Mouse (Mus musculus) cerebellum, adult 2 months (tissue): Measurements from ENCODE around the gene Tmub2.
A peak's percentile ranks its signal among the peaks of the same experiment; 100 is the strongest.

Experiments
- CTCF ChIP-seq: fragments of 200-500 bp; IDR thresholded peaks from 2 replicates; pipeline ENCODE4 v1.5.1; 2011; ENCODE audit warnings: low read depth, mild to moderate bottlenecking, control low read depth, low read length, moderate library complexity, borderline replicate concordance; ENCODE audit not compliant: insufficient read depth
- POLR2A ChIP-seq: fragments of 200-500 bp; IDR thresholded peaks from 2 replicates; pipeline ENCODE4 v1.6.1; 2011; ENCODE audit warnings: low read length, control low read depth, borderline replicate concordance; ENCODE audit not compliant: insufficient read depth

DNA sequence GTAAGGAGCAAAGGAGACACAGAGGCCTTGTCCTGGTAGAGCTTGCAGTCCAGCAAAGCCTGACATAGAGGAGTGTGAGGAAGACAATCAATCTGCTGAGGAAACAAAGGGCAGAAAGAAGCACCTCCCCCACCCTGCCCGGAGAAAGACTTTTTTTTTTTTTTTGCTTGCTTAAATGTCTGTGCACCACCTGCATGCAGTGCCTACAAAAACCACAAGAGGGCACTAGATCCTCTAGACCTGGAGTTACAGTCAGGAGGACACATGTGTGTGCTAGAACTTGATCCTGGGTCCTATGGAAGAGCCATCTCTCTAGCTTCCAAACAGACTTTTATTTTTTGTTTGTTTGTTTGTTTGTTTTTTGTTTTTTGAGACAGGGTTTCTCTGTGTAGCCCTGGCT is 15.1 kb downstream of the Tmub2 start:
- TF ChIP-seq POLR2A (no peak), CTCF (peak; percentile 55)
